Mouse (Mus musculus) cortical plate, adult 2 months (tissue): ENCODE measurements around the gene Elmsan1.
"Not testable (repeated sequence)": the region's sequence is repeated elsewhere in the genome, so short reads cannot be mapped to it uniquely, and the experiment has no call there.

Experiments used
- CTCF ChIP-seq: fragments of 200-500 bp; IDR thresholded peaks from 2 replicates; pipeline ENCODE4 v1.5.1; 2011; ENCODE audit warnings: mild to moderate bottlenecking, control low read depth, low read length; ENCODE audit not compliant: insufficient read depth; ENCODE audit errors: extremely low read depth
- POLR2A ChIP-seq: fragments of 200-500 bp; IDR thresholded peaks from 2 replicates; pipeline ENCODE4 v1.6.1; 2011; ENCODE audit warnings: mild to moderate bottlenecking, low read length, control low read depth; ENCODE audit not compliant: insufficient read depth; ENCODE audit errors: extremely low read depth

GRCm38 (mm10) chr12:84100604-84101492, 117.8 kb downstream of the Elmsan1 start, which contains the start of gene Acot6:
- not testable (repeated sequence) for TF ChIP-seq POLR2A, CTCF
